Mouse (Mus musculus) kidney, postnatal 0 days (tissue): ENCODE data around the gene Lrrc14b. TPM values are rescaled to one million over a fixed set of nuclear protein-coding genes. Genes with fewer than 3 reads are reported as not detected.
A peak's percentile ranks its signal among the peaks of the same experiment; 100 is the strongest.

Experiments
- ATAC-seq: fragments of 200-750 bp; cut with Nextera tagmentation; replicated peaks from 2 replicates; pipeline ENCODE4 v1.8.0; 2017; ENCODE audit warnings: low read depth, moderate number of reproducible peaks, moderate TSS enrichment, moderate library complexity; ENCODE audit not compliant: low FRiP score
- DNase-seq: peaks from one replicate; pipeline ENCODE4 v3.0.0-alpha.2; 2016; ENCODE audit warnings: low spot score
- H3K27ac ChIP-seq: fragments of 300-500 bp; sonication (generic); 2 replicates; pipeline ENCODE4 v1.5.1; 2014; ENCODE audit warnings: mild to moderate bottlenecking
- H3K27me3 ChIP-seq: fragments of 300-500 bp; sonication (generic); 2 replicates; pipeline ENCODE4 v1.6.1; 2014; ENCODE audit warnings: low read length, mixed read lengths; ENCODE audit not compliant: insufficient read depth
- H3K36me3 ChIP-seq: fragments of 300-500 bp; sonication (generic); 2 replicates; pipeline ENCODE4 v1.6.1; 2014; ENCODE audit warnings: low read length, mixed read lengths; ENCODE audit not compliant: insufficient read depth
- H3K4me1 ChIP-seq: fragments of 300-500 bp; sonication (generic); replicated peaks from 2 replicates; pipeline ENCODE4 v1.6.1; 2014; ENCODE audit warnings: antibody characterized with exemption, low read length, mixed read lengths; ENCODE audit not compliant: insufficient read depth
- H3K4me2 ChIP-seq: fragments of 300-500 bp; sonication (generic); 2 replicates; pipeline ENCODE4 v1.6.1; 2014; ENCODE audit warnings: mild to moderate bottlenecking, low read length, moderate library complexity, mixed read lengths
- H3K4me3 ChIP-seq: fragments of 300-500 bp; sonication (generic); replicated peaks from 2 replicates; pipeline ENCODE4 v1.5.1; 2014; ENCODE audit warnings: low read depth, low read length
- H3K9ac ChIP-seq: fragments of 300-500 bp; sonication (generic); 2 replicates; pipeline ENCODE4 v1.6.1; 2014; ENCODE audit warnings: low read depth, low read length
- H3K9me3 ChIP-seq: fragments of 300-500 bp; sonication (generic); replicated peaks from 2 replicates; pipeline ENCODE4 v1.6.1; 2016; ENCODE audit warnings: low read length, inconsistent platforms, mixed read lengths
- CTCF ChIP-seq: IDR thresholded peaks from 2 replicates; pipeline ENCODE4 v1.5.1; 2016; ENCODE audit warnings: antibody characterized with exemption, low read depth, mild to moderate bottlenecking, moderate library complexity
- WGBS: fragments of 180-500 bp; shearing (Covaris S2); extraction: QIAGEN DNeasy Blood & Tissue Kit; methylation state at CpG from one replicate; pipeline ENCODE4 v1.1.7; 2014; 5-methylcytosine and 5-hydroxymethylcytosine counted together
- polyA plus RNA-seq: library from polyadenylated mRNA; unstranded; fragments of >200 nt; fragmentation: Nextera tagmentation; extraction: Ambion mirVana; gene quantifications from 2 replicates; pipeline ENCODE4 v1.2.1, GENCODE M21; 2015

The Lrrc14b gene
- polyA plus RNA-seq, 1 experiment from 2014 or later: not detected

- DNase-seq: peak; percentile 27
- no peaks in the 10 kb centered on the region for H3K36me3 ChIP-seq
- H3K4me3 ChIP-seq: no peak overlapping the region
- H3K27me3 ChIP-seq: no peaks in the 10 kb centered on the region
- H3K4me2 ChIP-seq: no peak overlapping the region
- no peak; the same call in 1 of the 2 replicates for ATAC-seq
- peak overlapping the region; percentile 24; the same call in 1 of the 2 replicates for H3K9ac ChIP-seq
- H3K9me3 ChIP-seq: no peaks in the 10 kb centered on the region
- TF ChIP-seq CTCF: no peak
- H3K4me1 ChIP-seq: 0 out of 2 replicates have a peak, but pooled peaks cover 7% of the 10 kb centered on the region
- peak overlapping the region; percentile 70 for H3K27ac ChIP-seq
- WGBS: 44% methylated on average over 10 of the region's 10 CpGs
These were observed 17.9 kb upstream of the Lrrc14b start for GRCm38 (mm10) chr13:74381533-74382276.

DNA sequence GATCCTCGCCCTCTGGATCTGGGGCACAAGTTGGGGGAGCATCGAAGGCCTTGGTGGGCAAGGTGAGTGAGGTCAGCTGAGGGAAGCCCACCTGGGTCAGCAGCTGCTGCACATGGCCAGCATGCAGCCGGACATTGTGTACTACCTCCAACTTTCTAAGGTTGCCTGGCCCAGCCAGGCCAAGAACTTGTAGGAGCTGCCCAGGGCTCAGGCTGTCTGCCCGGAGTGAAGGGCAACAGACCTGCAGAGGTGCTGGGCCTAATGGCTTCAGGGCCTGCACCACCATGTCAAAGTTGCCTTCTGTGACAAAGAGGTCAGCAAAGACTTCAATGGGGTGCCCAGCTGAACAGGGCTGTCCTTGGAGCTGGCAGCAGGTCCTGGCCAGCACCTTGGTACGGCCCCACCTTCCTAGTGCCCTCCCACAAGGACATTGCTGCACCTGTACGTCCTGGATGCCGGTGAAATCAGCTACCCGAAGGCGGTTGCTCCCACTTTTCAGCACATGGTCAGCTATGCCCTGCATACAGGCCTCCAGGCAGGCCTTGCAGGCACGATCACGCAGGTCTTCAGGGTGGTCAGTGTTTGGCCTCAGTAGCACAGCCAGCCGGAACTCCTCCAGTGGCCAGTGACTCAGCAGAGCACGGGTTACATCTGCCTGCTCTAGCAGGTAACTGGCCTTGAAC, 488 bp downstream of the Lrrc14b start:
- no peak overlapping the region for H3K4me2 ChIP-seq
- WGBS: 87% methylated on average over 13 of the region's 13 CpGs
- ATAC-seq (peak; percentile 23; the same call in 1 of the 2 replicates), DNase-seq (no peak)
- no peak overlapping the region for H3K9ac ChIP-seq
- no peaks in the 10 kb centered on the region for H3K4me1 ChIP-seq
- no peak overlapping the region for H3K27ac ChIP-seq
- H3K4me3 ChIP-seq: no peak overlapping the region
- no peaks in the 10 kb centered on the region for H3K27me3 ChIP-seq
- peaks cover 13% of the 10 kb centered on the region; the same call in 1 of the 2 replicates for H3K36me3 ChIP-seq
- no peaks in the 10 kb centered on the region for H3K9me3 ChIP-seq
- TF ChIP-seq CTCF: no peak

GRCm38 (mm10) chr13:74362218-74362617, 1.6 kb downstream of the Lrrc14b start:
- H3K27me3 ChIP-seq: no peaks in the 10 kb centered on the region
- ATAC-seq: no peak
- no peak overlapping the region for H3K9ac ChIP-seq
- H3K36me3 ChIP-seq: peaks cover 15% of the 10 kb centered on the region; the same call in 1 of the 2 replicates
- no peak for DNase-seq
- TF ChIP-seq CTCF: no peak
- no peak overlapping the region for H3K4me2 ChIP-seq
- H3K9me3 ChIP-seq: no peaks in the 10 kb centered on the region
- H3K4me3 ChIP-seq: no peak overlapping the region
- no peak overlapping the region for H3K27ac ChIP-seq
- no peaks in the 10 kb centered on the region for H3K4me1 ChIP-seq
- WGBS: 78% methylated on average over 2 of the region's 2 CpGs

GRCm38 (mm10) chr13:74356491-74356890, 7.3 kb downstream of the Lrrc14b start:
- H3K27me3 ChIP-seq: no peaks in the 10 kb centered on the region
- peaks cover 35% of the 10 kb centered on the region; the same call in 1 of the 2 replicates for H3K36me3 ChIP-seq

DNA sequence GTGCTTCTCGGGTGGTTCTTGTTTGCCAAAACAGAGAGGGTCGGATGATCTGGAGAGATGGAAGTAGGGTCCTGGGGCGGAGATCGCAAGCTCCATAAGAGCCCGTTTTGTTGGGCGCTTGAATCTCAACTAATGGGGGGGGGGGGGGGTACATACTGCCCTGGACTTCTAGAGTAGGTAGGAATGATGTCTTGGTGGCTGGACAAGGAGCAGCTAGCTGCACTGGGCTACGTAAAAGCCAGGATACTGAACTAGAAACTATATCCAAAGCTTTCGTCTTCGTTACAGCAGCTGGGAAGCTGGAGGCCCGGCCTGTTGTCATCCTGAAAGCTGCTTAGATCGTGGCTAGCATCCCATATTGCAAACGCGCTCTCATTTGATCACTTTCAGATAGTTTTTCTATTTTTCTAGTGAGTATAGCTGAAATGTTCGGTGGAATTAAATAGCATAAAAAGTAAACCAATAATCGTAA, 13.3 kb downstream of the Lrrc14b start:
- Histone ChIP-seq H3K9me3 (no peaks in the 10 kb centered on the region), H3K4me1 (peaks cover 8% of the 10 kb centered on the region), H3K27me3 (no peaks in the 10 kb centered on the region), H3K36me3 (0 out of 2 replicates have a peak, but pooled peaks cover 13% of the 10 kb centered on the region), H3K4me3 (peak overlapping the region; percentile 75), H3K4me2 (peak overlapping the region; percentile 62), H3K27ac (peak overlapping the region; percentile 93), H3K9ac (peak overlapping the region; percentile 90)
- TF ChIP-seq CTCF: no peak
- ATAC-seq (no peak), DNase-seq (no peak)
- WGBS: 2% methylated on average over 15 of the region's 15 CpGs

More at GRCm38 (mm10) chr13:74356491-74356890, 7.3 kb downstream of the Lrrc14b start:
- Histone ChIP-seq H3K4me3 (no peak overlapping the region), H3K4me2 (no peak overlapping the region), H3K27ac (no peak overlapping the region), H3K9ac (no peak overlapping the region), H3K4me1 (no peaks in the 10 kb centered on the region), H3K9me3 (no peaks in the 10 kb centered on the region)
- no peak for ATAC-seq
- no peak for DNase-seq
- WGBS: 99% methylated on average over 13 of the region's 13 CpGs
- no peak for TF ChIP-seq CTCF
